Mouse (Mus musculus) limb, embryonic 13.5 days (tissue): ENCODE data around the gene Tpm3. TPM values are rescaled to one million over a fixed set of nuclear protein-coding genes. Genes with fewer than 3 reads are reported as not detected.
A peak's percentile ranks its signal among the peaks of the same experiment; 100 is the strongest.
"Not testable (repeated sequence)": the region's sequence is repeated elsewhere in the genome, so short reads cannot be mapped to it uniquely, and the experiment has no call there.

Experiments used
- ATAC-seq: fragments of 200-750 bp; cut with Nextera tagmentation; 2 replicates; pipeline ENCODE4 v1.8.0; 2017; ENCODE audit warnings: low read depth, moderate number of reproducible peaks, moderate TSS enrichment; ENCODE audit not compliant: low FRiP score
- H3K27ac ChIP-seq: fragments of 300-500 bp; sonication (generic); 2 replicates; pipeline ENCODE4 v1.5.1; 2015; ENCODE audit warnings: inconsistent platforms, mild to moderate bottlenecking, moderate library complexity
- H3K27me3 ChIP-seq: fragments of 300-500 bp; sonication (generic); 2 replicates; pipeline ENCODE4 v1.6.1; 2015; ENCODE audit warnings: mild to moderate bottlenecking, inconsistent platforms
- H3K36me3 ChIP-seq: fragments of 300-500 bp; sonication (generic); 2 replicates; pipeline ENCODE4 v1.6.1; 2015; ENCODE audit warnings: inconsistent platforms, mild to moderate bottlenecking, moderate library complexity
- H3K4me1 ChIP-seq: fragments of 300-500 bp; sonication (generic); 2 replicates; pipeline ENCODE4 v1.6.1; 2015; ENCODE audit warnings: inconsistent platforms
- H3K4me2 ChIP-seq: fragments of 300-500 bp; sonication (generic); replicated peaks from 2 replicates; pipeline ENCODE4 v1.6.1; 2015; ENCODE audit warnings: inconsistent platforms, mild to moderate bottlenecking, moderate library complexity
- H3K4me3 ChIP-seq: fragments of 300-500 bp; sonication (generic); 2 replicates; pipeline ENCODE4 v1.5.1; 2015; ENCODE audit warnings: moderate library complexity, mild to moderate bottlenecking, inconsistent platforms
- H3K9ac ChIP-seq: fragments of 300-500 bp; sonication (generic); 2 replicates; pipeline ENCODE4 v1.6.1; 2015; ENCODE audit warnings: mild to moderate bottlenecking, inconsistent platforms
- H3K9me3 ChIP-seq: fragments of 300-500 bp; sonication (generic); 2 replicates; pipeline ENCODE4 v1.6.1; 2016; ENCODE audit warnings: inconsistent platforms
- WGBS: fragments of 180-500 bp; shearing (Covaris S2); methylation state at CpG from one replicate; pipeline ENCODE4 v1.1.7; 2015; 5-methylcytosine and 5-hydroxymethylcytosine counted together
- polyA plus RNA-seq: library from polyadenylated mRNA; unstranded; fragments of >200 nt; fragmentation: Nextera tagmentation; extraction: Ambion mirVana; gene quantifications from 2 replicates; pipeline ENCODE4 v1.2.1, GENCODE M21; 2015

Tpm3 gene
- polyA plus RNA-seq, 1 experiment from 2014 or later: 520 TPM

DNA sequence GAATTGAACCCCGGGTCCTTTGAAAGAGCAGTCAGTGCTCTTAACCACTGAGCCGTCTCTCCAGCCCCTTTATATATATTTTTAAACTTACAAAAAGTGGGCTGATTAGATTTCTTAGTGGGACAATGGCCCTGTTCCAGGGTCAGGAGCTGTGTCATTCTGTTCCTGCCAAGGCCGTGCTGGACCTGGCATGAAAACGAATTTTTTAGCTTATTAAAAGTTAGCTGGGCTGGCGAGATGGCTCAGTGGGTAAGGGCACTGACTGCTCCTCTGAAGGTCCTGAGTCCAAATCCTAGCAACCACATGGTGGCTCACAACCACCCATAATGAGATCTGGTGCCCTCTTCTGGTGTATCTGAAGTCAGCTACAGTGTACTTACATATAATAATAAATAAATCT, 49.6 kb downstream of the Tpm3 start:
- H3K4me2 ChIP-seq, H3K9ac ChIP-seq, H3K27me3 ChIP-seq, ATAC-seq, H3K4me1 ChIP-seq, H3K9me3 ChIP-seq, H3K27ac ChIP-seq, H3K4me3 ChIP-seq, H3K36me3 ChIP-seq: not testable (repeated sequence)
- 78% methylated on average over 5 of the region's 5 CpGs for WGBS

DNA sequence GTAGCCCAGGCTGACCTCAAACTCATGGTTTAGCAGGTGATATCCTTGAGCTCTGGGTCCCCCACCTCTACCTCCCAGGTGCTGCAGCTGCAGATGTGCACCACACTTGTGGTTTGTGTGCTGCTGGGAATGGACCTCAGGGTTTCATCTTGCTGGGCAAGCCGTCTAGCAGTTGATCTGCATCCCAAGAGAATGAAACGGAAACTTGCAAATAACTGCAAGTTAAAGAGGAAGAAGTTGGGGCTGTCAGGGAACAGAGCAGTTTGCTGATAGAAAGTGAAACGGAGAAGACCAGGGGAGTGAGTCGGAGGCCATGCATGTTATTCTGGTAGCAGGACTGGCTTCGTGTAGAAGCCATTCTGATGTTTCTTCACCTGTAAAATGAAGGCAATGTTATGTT, 53.3 kb downstream of the Tpm3 start:
- Histone ChIP-seq H3K4me1 (no peaks in the 10 kb centered on the region), H3K36me3 (no peaks in the 10 kb centered on the region), H3K27me3 (no peaks in the 10 kb centered on the region), H3K4me2 (no peak overlapping the region), H3K4me3 (no peak overlapping the region), H3K27ac (no peak overlapping the region), H3K9me3 (no peaks in the 10 kb centered on the region), H3K9ac (no peak overlapping the region)
- 67% methylated on average over 5 of the region's 5 CpGs for WGBS
- no peak for ATAC-seq

DNA sequence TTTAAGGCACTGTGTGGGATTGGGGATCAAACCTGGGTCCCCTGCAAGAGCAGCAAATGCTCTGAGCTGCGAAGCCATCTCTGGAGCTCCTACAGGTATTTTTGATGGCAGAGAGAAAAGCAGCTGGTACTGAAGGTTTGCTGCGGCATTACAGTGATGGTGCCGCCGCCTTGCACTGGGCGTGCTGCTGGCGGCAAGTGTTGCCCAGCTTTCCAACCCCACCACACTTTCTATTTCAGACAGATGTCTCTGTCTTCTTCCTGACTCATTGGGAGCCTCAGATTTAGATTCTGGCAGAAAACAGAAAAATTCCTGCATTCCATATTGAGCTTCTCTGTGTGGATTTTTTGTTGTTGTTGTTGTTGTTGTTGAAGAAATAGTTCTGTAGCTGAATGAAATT, 55.4 kb downstream of the Tpm3 start:
- Histone ChIP-seq H3K27me3 (no peaks in the 10 kb centered on the region), H3K4me3 (no peak overlapping the region), H3K36me3 (no peaks in the 10 kb centered on the region), H3K4me2 (no peak overlapping the region), H3K27ac (no peak overlapping the region), H3K4me1 (no peaks in the 10 kb centered on the region), H3K9ac (no peak overlapping the region), H3K9me3 (no peaks in the 10 kb centered on the region)
- no peak for ATAC-seq
- WGBS: 90% methylated on average over 6 of the region's 6 CpGs

DNA sequence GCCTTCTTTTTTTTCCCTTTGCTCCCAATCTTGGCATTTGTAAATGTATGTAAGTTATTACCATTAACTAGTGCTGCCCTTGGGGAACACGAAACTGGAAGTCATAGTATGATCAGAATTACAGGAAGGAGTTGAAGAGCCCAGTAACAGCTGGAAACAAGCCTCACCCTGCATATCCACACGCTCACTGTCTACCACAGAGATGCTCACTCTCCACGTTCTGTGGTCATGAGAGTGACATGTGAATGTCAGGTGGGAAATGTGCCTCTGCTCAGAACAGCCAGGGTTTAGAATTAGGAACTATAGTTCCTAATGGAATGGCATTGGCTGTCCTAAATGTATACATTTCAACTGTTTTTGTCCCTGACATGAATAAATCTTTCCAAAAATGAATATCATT, 60.3 kb downstream of the Tpm3 start:
- H3K4me2 ChIP-seq: no peak overlapping the region
- ATAC-seq: no peak
- H3K4me1 ChIP-seq: peaks cover 4% of the 10 kb centered on the region
- no peak overlapping the region for H3K27ac ChIP-seq
- no peaks in the 10 kb centered on the region for H3K9me3 ChIP-seq
- H3K4me3 ChIP-seq: no peak overlapping the region
- H3K9ac ChIP-seq: no peak overlapping the region
- no peaks in the 10 kb centered on the region for H3K27me3 ChIP-seq
- WGBS: 83% methylated on average over 3 of the region's 3 CpGs
- no peaks in the 10 kb centered on the region for H3K36me3 ChIP-seq

DNA sequence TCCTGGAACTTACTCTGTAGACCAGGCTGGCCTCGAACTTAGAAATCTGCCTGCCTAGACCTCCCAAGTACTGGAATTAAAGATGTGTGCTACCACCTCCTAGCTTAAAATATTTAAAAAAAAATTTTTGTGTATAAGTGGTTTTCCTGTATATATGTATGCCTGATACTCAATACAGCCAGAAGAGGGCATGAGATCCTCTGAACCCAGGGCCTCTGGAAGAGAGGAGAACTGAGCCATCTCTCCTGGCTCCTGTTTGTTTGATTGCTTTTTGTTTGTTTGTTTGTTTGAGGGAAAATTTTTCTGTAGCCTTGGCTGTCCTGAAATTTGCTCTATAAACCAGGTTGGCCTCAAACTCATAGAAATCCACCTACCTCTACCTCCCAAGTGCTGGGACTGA, 60.9 kb downstream of the Tpm3 start:
- H3K27ac ChIP-seq: no peak overlapping the region; the same call in 1 of the 2 replicates
- no peaks in the 10 kb centered on the region for H3K36me3 ChIP-seq
- H3K4me3 ChIP-seq: no peak overlapping the region
- no peaks in the 10 kb centered on the region for H3K9me3 ChIP-seq
- no peak overlapping the region for H3K4me2 ChIP-seq
- H3K4me1 ChIP-seq: peaks cover 4% of the 10 kb centered on the region
- no peak overlapping the region for H3K9ac ChIP-seq
- 93% methylated on average over 1 of the region's 1 CpGs for WGBS
- no peaks in the 10 kb centered on the region for H3K27me3 ChIP-seq
- no peak for ATAC-seq

DNA sequence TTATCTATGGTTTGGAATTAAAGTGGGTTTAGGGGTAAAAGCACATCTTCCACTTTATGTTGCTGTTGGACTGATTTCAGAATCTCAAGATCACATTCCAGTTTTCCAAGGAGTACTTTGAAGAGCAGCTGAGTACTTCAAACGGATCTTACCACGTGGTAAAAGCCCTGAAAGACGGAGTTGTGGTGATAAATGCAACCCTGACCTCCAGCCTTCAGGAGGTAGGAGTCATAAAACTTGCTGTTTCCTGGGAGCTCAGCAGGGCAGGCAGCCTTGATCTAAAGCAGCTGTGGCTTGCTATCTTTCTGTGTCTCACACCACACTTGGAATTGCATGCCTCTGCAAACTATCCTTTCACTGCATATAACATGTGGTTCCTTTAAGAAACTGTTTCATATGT, 62.0 kb downstream of the Tpm3 start:
- no peaks in the 10 kb centered on the region for H3K36me3 ChIP-seq
- peaks cover 4% of the 10 kb centered on the region for H3K4me1 ChIP-seq
- 3% methylated on average over 3 of the region's 3 CpGs for WGBS
- H3K4me3 ChIP-seq: no peak overlapping the region
- H3K27me3 ChIP-seq: no peaks in the 10 kb centered on the region
- H3K27ac ChIP-seq: no peak overlapping the region
- H3K9me3 ChIP-seq: no peaks in the 10 kb centered on the region
- ATAC-seq: 0 out of 2 replicates have a peak, but pooled peaks have one; percentile 57
- no peak overlapping the region for H3K4me2 ChIP-seq
- H3K9ac ChIP-seq: no peak overlapping the region

DNA sequence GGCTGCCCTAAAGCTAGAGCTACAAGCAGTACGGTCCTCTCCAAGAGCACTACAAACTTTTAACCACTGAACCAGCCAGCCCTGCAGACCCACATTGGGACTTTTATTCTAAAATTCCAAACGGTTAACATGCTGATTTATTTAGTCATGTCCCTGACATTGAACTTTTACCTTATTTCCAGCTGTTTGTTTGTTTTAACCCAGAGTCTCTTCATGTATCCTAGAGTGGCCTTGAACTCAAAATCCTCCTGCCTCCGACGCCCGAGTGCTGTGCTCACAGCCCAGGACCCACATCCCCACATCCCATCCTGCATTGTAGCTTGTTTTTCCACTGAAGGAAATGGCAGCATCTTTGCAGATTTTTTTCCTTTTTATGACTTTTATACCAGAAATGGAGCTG, 62.5 kb downstream of the Tpm3 start:
- WGBS: 67% methylated on average over 5 of the region's 5 CpGs

DNA sequence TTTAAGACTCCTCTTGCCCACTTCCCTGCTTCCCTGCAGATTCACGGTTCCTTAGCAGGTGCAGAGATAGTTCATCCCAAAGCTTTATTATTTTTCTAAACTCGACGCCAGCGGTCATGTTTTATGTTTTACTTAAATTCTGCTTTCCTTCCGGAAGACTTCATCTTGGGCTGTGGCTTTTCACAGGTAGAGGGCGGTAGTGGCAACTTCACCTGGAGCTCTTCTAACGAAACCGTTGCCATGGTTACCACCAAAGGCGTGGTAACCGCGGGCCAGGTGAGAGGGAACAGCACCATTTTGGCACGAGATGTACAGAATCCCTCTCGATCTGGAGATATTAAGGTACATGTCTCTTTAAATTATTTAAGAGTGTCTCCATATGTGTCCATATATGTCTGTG, 64.2 kb downstream of the Tpm3 start:
- Histone ChIP-seq H3K9me3 (no peaks in the 10 kb centered on the region), H3K4me1 (peaks cover 4% of the 10 kb centered on the region), H3K9ac (no peak overlapping the region), H3K36me3 (no peaks in the 10 kb centered on the region), H3K4me2 (no peak overlapping the region), H3K27ac (no peak overlapping the region), H3K4me3 (no peak overlapping the region), H3K27me3 (no peaks in the 10 kb centered on the region)
- no peak for ATAC-seq
- WGBS: 40% methylated on average over 13 of the region's 13 CpGs

More for the DNA sequence above, 62.5 kb downstream of the Tpm3 start:
- H3K4me3 ChIP-seq: no peak overlapping the region
- no peak overlapping the region for H3K4me2 ChIP-seq
- ATAC-seq: no peak
- H3K4me1 ChIP-seq: peaks cover 4% of the 10 kb centered on the region
- H3K9me3 ChIP-seq: no peaks in the 10 kb centered on the region
- no peaks in the 10 kb centered on the region for H3K36me3 ChIP-seq
- H3K9ac ChIP-seq: no peak overlapping the region
- H3K27ac ChIP-seq: no peak overlapping the region
- H3K27me3 ChIP-seq: no peaks in the 10 kb centered on the region

DNA sequence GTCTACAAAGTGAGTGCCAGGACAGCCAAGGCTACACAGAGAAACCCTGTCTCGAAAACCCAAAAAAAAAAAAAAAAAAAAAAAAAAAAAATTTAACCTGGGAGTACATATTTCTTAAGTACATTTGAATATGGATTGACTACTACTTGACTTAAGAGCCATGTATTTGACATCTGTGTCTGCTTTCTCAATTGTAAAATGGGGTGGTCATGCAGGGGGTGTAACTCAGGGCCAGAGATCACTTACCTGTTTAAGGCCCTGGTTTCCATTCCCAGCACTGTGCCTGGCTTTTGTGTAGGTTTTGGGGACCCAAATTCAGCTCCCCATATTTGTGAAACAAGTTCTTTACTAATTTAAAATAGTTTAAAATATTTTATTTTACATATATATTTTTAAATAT, 65.2 kb downstream of the Tpm3 start:
- H3K36me3 ChIP-seq: no peaks in the 10 kb centered on the region
- no peak overlapping the region for H3K9ac ChIP-seq
- H3K27me3 ChIP-seq: no peaks in the 10 kb centered on the region
- no peaks in the 10 kb centered on the region for H3K9me3 ChIP-seq
- H3K4me2 ChIP-seq: no peak overlapping the region
- H3K4me3 ChIP-seq: no peak overlapping the region
- no peak overlapping the region for H3K27ac ChIP-seq
- H3K4me1 ChIP-seq: peaks cover 4% of the 10 kb centered on the region
- 80% methylated on average over 1 of the region's 1 CpGs for WGBS
- no peak for ATAC-seq

DNA sequence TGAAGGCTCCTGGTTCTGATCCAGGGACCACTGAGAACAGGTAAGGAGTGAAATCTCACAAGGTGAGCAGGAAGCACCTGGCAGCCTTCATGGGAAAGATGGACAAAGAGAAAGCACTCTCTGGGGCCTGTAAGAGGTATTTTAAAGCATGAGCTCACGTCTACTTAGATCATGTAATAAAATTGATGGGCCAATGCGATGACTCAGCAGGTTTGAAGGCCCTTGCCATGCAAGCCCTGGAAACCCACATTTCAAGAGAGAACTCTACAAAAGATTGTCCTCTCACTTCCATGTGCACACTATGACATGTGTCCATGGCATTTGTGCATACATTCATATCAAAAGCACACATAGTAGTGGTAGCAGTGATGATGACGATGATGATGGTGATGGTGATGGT, 67.5 kb downstream of the Tpm3 start:
- no peak overlapping the region for H3K4me3 ChIP-seq
- WGBS: 77% methylated on average over 3 of the region's 3 CpGs
- H3K4me2 ChIP-seq: no peak overlapping the region
- no peaks in the 10 kb centered on the region for H3K9me3 ChIP-seq
- ATAC-seq: no peak
- H3K27me3 ChIP-seq: no peaks in the 10 kb centered on the region
- H3K36me3 ChIP-seq: no peaks in the 10 kb centered on the region
- H3K27ac ChIP-seq: no peak overlapping the region
- no peak overlapping the region for H3K9ac ChIP-seq
- no peaks in the 10 kb centered on the region for H3K4me1 ChIP-seq

DNA sequence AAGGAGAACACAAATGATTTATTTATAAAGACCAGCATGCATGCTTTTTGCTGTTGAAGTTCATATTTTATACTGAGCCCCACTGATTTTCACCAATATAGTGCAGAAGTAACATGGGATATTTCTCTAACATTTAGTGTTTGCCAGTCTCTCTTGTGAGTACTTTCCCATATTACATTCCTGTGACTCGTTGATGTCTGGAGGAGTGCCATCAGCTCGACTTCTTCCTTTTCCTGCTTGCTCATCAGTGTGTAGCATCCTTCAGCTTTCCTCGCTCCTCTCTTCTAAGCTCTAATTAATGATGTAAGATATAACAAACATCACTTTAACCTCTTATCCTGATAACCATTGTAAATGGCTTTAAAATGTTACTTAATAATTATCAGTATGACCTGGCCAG, 73.0 kb downstream of the Tpm3 start:
- WGBS: 71% methylated on average over 3 of the region's 3 CpGs
- Histone ChIP-seq H3K36me3 (no peaks in the 10 kb centered on the region), H3K4me2 (no peak overlapping the region), H3K9ac (no peak overlapping the region), H3K27ac (no peak overlapping the region), H3K4me3 (no peak overlapping the region), H3K4me1 (no peaks in the 10 kb centered on the region), H3K27me3 (no peaks in the 10 kb centered on the region), H3K9me3 (no peaks in the 10 kb centered on the region)
- no peak for ATAC-seq

DNA sequence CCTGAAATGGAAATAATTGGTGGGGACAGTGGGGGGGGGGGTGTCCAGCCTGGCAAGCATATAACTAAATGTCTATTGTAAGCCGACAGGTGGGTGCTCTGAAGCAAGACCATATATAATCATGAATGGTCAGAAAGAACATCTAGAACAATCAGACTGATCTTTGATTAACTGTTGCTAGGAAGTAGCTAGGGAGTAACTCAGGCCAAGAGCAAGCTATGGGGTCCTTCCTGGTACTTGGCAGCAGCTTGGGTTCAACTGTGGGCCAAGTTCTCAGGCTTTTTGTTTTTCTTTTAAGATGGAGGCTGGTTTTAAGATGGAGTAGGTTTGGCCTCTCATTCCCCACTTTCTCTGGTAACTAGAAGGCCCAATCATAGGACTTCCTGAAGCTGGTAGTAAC, 74.2 kb downstream of the Tpm3 start:
- Histone ChIP-seq H3K4me2 (no peak overlapping the region), H3K9ac (no peak overlapping the region), H3K4me3 (no peak overlapping the region), H3K27ac (no peak overlapping the region), H3K27me3 (no peaks in the 10 kb centered on the region), H3K4me1 (no peaks in the 10 kb centered on the region), H3K36me3 (no peaks in the 10 kb centered on the region), H3K9me3 (no peaks in the 10 kb centered on the region)
- 96% methylated on average over 1 of the region's 1 CpGs for WGBS
- ATAC-seq: no peak
